Mouse (Mus musculus): ENCODE measurements around the gene Gpr158.
"Not testable (repeated sequence)": the region's sequence is repeated elsewhere in the genome, so short reads cannot be mapped to it uniquely, and the experiment has no call there.

Gpr158 gene

DNA sequence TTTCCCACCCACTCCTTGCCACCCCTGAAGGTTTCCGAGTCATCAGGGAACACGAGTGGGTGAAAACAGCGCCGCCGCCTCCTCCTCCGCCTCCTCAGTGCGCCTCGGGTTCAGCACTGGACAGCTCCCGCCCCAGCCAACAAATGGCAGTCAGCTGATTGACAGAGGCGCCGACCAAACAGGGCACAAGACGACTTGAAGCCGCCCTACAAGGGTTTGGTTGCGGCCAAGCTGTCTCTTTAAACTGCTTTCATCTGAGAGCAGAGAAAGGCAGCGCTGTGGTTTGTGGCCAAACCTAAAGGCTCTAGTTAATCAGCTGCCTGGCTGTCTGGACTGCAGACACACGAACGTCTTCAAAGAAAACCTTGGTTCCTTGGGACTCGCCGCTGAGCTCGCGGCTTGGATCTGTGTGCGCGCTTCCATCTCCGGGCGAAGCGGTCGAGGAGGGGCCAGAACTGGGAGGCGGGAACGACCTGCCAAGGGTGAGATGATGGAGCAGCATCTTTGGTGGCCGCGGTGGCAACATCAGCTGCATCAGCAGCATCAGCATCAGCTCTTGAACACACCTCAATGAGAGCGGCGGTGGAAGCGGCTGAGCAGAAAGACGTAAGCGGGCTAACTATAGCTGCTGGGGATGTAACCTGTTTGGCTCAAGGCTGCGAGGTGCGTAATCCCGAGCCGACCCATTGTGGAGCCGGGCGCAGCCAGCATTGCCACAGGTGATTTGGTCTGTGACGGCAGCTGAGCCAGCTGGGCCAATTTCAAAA is at the start of gene Gpr158:
Gene Gpr158 (plus strand): TSS at position 198 of the 767 bp plus-strand sequence.
- peak; percentile 99 for DNase-seq (ENCODE audit: low read depth, low spot score)

DNA sequence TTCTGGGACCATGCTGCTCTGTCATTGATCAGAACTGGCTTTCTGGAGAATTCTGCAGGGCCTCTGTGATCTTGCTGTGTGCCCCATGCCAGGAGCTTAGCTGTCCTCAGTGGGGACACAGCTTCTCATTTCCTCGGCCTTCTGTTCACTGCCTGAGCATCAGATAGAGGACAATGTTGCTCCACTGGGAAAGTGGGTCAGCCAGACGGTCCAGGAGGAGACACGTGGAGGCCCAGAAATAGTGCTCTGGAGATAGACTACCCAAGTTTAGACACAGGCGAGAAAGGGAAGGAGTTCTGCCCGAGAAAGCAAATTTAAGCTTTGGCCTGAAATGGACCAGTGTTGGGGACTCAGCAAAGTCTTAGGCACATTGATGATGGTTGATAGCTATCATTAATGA is 23.5 kb upstream of the Gpr158 start:
- peak; percentile 99 for DNase-seq (ENCODE audit: low read depth, low spot score)

DNA sequence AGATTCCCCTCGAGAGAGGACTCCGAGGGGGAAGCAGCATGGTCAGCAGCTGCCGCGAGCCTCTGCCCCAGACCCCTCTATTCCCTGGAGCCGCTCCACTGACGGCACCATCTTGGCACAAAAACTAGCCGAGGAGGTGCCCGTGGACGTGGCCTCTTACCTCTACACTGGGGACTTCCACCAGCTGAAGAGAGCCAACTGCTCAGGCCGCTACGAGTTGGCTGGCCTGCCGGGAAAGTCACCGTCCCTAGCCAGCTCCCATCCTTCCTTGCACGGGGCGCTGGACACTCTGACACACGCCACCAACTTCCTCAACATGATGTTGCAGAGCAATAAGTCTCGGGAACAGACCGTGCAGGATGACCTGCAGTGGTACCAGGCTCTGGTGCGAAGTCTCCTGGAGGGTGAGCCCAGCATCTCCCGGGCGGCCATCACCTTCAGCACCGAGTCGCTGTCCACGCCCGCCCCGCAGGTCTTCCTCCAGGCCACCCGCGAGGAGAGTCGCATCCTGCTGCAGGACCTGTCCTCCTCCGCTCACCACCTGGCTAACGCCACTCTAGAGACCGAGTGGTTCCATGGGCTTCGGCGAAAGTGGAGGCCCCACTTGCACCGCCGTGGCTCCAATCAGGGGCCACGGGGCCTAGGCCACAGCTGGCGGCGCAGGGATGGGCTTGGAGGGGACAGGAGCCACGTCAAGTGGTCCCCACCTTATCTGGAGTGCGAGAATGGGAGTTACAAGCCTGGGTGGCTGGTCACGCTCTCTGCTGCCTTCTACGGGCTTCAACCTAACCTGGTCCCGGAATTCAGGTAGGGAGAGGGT is 1.2 kb downstream of the Gpr158 start:
- DNase-seq (ENCODE audit: low read depth, low spot score): peak; percentile 52

DNA sequence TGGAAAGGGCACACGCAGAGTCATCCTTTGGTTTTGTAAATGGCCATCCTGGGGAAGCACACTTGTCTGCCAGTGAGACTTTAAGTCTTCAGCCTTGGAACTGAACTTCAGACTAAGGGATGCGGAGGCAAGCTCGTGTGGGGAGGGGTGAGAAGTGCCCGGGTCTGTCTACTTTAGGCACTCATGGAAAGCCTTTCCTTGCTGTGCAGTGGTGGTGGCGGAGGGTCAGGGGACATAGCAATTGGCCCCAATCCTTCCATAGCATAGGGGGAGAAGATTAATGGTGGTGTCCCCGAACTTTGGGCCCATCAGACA is 1.8 kb downstream of the Gpr158 start:
- peak; percentile 47 for DNase-seq (ENCODE audit: low read depth, low spot score)

DNA sequence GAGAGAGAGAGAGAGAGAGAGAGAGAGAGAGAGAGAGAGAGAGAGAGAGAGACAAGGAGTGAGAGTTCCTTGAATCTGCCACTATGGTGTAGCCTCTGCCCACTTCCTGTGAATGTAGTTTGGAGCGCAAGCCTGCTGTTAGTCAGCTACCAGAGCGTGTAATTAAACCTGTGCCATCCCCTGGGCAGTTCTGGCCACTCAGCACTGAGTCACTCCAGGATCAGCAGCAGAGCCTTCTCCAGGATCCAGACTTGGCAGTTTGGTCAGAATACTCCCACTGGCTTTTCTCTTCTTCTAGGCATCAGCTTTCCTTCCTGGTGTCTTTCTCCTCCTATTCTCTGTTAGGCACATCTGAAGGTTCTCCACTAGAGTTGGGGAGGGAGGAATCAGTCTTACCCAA is 2.2 kb downstream of the Gpr158 start:
- DNase-seq (ENCODE audit: low read depth, low spot score): peak; percentile 95

DNA sequence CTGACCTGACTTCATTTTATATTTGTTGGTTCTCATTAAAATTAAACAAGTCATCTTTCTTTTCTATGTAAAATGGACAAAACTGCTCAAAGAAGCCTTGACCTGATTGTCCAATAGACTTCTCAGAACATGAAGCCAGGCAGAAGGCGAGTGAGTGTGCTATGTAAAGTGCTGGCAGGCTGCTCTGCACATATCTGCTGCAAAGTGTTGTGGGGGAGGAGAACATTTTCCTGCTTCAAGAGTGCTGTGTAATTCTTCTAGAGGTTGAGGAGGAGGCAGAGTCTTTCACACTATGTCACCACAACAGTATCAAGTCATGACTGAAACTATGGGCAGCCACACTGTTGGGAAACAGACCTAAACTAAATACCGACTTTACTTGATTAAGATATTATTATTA is 12.2 kb downstream of the Gpr158 start:
- peak; percentile 92 for DNase-seq (ENCODE audit: low read depth, low spot score)

DNA sequence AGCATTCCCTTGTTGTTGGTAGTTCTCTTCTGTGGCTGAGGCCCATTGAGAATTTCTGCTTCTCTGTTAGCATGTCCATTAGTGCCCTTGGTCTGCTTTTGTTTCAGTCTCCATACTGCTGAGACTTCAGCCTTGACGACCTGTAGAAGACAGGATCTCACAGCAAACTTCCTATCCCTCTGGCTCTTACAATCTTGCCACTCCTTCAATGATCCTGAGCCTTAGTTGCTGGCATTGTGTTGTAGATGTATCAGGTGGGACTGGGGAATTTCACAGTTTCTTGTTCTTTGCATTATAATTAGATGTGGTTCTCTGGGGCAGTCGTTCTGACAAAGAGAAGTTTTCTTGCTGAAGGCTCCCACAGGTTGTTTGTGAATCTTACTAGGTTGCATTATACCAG is 25.4 kb downstream of the Gpr158 start:
- no peak for DNase-seq (ENCODE audit: low read depth, low spot score)

DNA sequence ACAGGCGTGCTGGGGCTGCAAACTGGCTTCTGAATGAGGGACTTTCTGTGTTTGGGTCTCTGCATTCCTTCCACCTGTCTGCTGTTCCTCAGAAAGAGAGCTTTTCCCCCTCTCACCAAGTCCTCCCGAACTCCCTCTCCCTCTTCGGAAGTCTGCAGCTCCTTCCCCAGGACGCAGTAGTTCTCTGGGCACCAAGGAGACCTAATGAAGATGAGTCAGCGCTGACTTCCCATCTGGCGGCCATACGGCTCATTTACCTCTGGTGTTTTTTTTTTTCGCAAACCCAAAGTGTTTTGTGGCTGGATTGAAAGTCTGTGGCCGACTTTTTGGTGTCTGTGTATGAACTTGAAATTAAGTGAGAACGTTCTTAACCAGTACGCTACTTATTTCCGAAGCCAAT is 30.0 kb downstream of the Gpr158 start:
- peak; percentile 83 for DNase-seq (ENCODE audit: low read depth, low spot score)

DNA sequence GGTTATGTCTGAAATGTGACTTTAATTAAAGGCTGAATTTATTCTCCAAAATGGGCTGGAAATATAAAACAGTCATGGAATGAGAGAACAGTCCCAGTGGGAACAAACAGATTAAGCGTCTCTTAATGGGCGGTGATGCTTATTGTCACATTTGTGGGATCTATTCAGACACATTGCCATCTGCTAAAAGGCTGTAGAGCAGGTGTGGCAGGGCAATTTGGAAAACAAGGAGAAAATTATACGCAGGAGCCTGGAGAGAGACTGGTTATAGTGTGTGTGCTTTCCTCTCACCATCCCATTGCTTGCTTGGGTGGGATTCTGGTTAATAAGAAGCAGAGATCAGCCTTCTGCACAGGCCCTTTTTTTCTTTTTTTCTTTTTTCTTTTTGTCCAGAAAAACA is 32.3 kb downstream of the Gpr158 start:
- DNase-seq (ENCODE audit: low read depth, low spot score): peak; percentile 84

DNA sequence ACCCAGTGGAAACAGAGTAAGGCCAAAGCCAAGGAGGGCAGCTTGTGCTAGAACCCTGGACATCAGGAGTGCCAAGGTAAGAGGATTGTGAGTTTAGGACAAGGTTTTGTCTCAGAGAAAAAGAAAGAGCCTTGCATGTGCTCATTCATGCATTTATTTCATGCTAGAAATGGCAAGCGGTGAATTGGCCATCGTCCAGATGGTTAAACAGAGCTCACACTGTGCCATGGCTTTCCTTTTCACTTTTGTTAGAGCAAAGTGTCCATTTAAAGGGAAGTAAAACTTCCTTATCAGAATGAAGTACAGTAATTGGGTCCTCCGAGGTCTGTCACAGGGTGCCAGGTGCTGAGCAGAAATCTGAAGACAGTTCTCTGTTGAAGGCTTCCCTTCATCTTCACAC is 38.3 kb downstream of the Gpr158 start:
- peak; percentile 80 for DNase-seq (ENCODE audit: low read depth, low spot score)

DNA sequence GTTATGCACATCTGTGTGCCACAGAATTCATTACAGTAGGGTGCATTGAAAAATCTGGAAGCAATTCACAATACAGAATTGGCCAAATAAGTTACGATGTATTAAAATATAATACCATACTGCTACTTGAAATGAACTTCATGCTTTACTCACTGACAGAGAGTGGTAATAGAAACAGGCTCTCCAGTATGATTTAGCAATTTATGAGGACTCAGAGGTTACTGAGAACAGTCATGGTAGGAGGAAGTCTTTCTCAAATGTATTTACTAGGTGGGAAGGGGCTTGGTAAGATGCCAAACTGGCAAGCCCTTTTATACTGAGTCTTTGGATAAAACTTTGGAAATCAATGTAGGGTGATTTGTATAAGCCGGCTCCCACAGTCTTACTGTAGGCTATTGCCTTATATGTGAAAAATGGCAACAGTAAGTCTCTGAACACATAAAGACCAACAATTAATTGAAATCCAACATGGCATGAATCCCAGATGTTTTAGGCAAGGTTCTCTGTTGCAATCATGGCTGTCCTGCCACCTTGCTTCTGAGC is 40.2 kb downstream of the Gpr158 start:
- DNase-seq (ENCODE audit: low read depth, low spot score): no peak

DNA sequence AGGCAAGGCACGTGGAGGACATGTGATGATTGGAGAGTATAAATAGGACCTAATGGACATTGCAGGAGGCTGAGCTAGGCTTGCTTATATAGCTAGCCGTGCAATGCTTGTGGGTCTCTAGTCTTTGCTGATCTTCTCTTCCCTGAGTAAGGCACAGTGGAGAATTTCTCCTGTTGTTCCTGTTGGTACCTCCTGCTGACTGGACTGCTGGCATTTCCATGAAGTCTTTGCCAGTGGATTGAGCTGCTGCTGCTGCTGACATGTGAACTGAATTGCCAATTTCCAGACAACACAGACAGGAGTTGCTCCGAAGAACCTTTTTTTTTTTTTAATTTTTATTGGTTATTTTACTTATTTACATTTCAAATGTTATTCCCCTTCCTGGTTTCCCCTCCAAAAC is 41.5 kb downstream of the Gpr158 start:
- peak; percentile 59 for DNase-seq (ENCODE audit: low read depth, low spot score)

DNA sequence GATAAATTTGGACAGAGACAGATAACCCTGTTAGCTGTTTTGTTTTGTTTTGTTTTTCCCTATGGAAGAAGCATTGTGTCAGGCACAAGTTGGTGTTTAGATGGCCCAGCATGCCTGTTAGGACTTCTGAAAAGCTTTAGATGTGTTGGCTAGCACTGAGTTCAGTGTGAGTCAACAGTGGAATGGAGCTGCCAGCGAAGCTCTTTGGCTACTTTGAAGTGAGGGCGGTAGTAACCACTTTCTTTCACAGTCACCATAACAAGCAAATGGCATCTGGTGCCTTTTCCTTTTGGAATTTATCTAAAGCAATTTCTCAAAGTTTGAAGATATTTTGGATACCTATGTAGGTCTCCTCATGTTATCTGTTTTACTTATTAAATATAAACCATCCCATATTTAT is 62.9 kb downstream of the Gpr158 start:
- DNase-seq (ENCODE audit: low read depth, low spot score): peak; percentile 77

DNA sequence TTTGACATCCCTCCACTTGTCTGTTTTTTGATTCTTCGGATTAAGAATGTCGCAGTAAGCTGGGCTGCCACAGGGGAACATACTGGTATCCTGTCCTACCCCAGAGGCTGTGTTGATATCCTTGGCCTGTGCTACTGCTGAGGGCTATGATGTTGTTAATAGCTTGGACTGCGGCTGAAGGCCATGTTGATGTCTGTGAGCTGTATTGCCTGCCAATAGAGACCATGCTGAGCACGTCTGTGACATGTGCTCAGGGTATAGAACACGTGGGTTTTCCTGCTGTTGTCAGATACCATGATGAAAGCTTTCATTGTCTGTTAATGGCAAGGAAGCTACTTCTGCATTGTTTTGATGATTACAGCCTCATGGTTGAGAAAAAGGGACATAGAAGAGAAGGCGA is 63.8 kb downstream of the Gpr158 start:
- no peak for DNase-seq (ENCODE audit: low read depth, low spot score)

DNA sequence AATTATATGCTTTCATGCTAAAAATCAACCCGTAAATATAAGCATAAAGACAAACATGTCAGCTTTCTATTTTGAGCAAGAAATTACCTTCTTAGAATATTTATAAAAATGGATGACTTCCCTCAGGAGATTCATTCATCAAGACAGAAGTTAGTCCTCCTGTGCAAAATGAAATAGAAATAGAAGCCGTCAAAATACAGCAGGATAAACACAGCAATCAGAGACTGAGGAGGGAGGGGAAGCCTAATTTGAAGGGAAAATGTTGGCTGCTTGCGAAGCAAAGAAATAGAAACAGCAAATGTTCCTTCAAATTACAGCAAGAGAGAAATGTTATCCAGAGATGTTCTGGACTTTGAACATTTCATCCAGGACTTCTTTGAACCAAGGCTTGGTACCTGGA is 72.3 kb downstream of the Gpr158 start:
- peak; percentile 47 for DNase-seq (ENCODE audit: low read depth, low spot score)

DNA sequence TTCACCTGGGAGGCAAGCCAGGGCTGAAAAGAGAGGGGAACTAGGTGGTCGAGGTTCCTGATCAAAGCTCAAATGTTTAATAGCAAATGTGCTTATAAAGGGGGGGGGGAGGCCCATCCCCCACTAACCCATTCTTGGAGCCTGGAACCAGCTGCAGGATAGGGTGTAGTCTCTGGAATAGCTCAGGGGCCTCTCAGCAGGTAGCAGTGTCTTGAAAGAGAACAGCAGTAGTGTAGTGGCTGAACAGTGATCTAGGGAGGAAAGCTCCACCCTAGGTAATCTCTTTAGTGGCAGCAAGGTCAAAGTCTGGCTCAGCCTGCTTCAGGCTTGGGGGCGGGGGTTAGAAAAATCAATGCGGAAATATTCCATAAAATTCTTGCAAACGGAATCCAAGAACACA is 93.3 kb downstream of the Gpr158 start:
- DNase-seq (ENCODE audit: low read depth, low spot score): not testable (repeated sequence)

DNA sequence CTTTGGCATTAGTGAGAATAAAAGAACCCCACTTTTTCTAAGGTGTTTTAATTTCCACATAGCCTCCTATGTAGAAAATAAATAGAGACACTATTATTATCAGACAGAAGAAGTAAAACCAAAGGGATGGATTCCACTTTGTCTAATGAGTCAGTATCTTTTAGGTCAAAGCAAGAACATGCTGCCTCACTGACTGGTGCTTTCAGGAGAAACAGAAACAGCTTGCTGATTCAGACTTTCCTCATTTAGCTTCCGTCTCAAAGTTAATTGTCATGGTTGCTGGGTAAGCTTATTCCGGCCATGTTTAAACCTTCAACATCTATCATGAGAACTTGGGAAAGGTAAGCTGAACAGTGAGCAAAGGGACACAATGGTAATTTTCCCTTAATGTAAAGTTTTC is 107.6 kb downstream of the Gpr158 start:
- DNase-seq (ENCODE audit: low read depth, low spot score): peak; percentile 75

DNA sequence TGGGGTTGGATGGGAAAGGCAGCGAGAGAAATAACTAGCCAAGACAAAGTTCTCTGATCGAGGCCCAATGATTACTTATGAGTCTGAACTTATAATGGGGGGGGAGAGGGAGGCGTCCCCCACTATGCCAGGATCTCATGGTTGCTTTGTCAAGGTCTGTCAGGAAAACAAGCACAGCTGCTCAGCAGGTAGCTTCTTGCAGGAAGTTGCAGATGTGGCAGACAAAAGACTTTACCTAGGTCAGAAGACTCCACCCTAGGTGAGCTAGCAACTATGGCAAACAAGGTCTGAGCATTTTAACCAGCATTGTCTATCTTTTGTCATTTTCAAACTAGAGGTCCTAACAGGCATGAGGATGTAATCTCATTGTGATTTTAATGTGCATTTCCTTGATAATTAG is 129.5 kb downstream of the Gpr158 start:
- DNase-seq (ENCODE audit: low read depth, low spot score): no peak

DNA sequence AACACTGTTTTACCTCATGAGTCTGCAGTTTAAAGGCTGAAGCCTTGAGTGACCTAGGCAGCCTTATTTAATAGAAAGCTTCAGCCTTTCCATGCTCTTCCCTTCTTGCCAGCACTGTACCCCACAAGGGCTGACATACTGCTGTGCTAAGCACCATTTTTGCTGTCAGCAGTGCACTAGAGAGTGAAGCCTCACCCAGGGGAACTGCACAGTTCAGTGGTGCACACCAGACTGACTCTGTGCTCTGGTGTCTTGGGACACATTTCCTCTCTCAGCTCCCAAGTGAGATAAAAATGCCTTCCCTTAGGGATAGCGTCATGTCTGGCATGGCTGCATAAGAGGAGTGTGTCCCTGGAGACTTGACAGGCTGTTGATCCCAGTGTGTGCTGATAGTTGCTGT is 130.6 kb downstream of the Gpr158 start:
- peak; percentile 17 for DNase-seq (ENCODE audit: low read depth, low spot score)

DNA sequence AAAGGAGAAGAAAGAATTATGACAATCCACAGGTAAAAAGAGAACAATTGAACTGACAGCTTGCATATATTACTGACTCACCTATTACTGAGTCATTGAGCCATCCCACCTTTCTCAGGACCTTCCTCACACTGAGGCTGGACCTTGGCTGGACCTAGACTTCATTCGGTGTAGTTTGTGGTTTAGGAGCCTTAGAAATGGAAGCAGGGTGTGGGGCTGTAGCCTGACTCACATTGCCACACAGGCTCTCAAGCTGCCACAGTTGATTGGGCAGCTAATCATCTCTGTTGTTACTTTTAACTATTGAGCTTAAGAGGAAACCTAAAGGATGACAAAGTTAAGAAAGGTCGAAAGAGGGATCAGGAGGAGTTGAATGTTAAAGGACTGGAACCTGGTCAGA is 132.1 kb downstream of the Gpr158 start:
- no peak for DNase-seq (ENCODE audit: low read depth, low spot score)

DNA sequence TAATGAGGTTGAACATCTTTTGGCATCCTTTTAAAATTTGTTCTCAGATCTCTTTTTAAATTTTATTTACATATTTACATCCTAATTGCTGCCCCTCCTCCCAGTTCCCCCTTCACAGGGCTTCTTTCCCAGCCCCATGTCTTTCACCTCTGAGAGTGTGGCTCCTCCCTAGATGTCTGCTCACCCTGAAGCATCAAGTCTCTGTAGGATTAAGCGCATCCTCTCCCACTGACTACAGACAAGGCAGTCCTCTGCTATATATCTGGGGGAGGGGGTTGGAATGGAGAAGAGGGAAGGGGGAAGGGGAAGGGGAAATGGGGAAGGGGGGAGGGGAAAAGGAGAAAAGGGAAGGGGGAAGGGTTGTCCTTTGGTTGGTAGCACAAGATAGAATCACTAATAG is 140.1 kb downstream of the Gpr158 start:
- no peak for DNase-seq (ENCODE audit: low read depth, low spot score)

DNA sequence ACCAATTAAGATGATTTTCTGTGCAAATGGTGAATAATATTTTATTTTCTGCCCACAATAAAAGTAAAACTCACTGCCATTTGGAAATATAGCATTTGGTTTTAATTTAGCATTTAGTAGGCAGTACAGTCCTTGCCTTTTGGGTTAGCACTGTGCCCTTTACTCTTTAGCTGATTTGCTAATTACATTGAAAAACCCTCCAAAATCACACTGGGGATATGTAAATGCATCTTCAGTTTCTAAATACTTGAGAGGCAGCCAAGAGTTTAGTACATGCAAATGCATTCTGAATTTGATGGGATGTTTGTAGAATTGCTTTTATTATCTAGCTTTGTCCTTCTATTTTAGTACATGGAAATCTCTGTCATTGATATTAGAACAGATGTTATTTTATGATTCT is 163.4 kb downstream of the Gpr158 start:
- peak; percentile 26 for DNase-seq (ENCODE audit: low read depth, low spot score)

DNA sequence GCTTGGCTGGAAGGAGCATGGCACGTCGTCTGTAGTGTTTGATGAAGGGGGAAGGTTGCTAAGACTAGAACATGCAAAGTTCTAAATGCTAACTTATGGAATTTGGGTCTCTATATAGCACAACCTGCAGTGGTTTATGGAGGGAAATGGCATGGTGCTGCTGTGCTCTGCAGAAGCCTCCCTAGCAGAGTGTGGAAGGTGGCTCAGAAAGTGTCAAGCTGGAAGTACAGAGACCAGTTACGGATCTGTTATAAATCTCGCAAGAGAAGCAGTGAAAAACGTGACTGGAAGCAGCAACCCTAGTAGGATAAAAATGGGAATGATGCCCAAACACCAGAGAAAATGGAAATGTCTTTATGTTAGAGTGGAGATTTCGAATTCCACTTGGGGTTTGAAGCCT is 251.8 kb downstream of the Gpr158 start:
- DNase-seq (ENCODE audit: low read depth, low spot score): peak; percentile 72
